21 mouse cellular contexts compared by ENCODE assay signal in the genomic region with DNA sequence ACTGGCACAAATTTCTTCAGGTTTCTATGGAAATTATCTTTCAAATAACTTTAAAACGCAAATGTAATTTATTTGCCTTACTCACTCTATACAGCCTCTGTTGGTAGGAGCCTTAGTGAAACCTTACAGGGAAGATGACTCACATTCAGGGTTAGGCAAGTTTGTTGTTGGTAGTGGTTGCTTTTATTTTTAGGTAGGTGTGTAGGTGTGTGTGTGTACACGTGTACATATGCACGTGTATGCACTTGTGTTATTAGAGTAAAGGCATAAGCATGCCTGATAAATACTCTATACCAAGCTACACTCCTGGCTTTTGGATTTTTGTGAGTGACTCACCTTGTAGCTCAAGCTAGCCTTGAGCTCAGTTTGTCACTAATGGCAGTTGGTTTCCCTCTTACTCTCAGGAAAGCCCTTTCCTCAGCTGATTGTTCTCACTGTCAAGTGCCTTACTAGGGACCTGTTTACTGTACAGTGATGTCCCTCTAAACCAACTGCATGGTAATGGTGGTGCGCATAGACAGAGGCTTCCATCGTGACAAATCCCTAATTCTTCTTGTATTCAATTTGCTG. TPM values are rescaled to one million over a fixed set of nuclear protein-coding genes. Genes with fewer than 3 reads are reported as not detected.
DNase-seq lines count a peak whose midpoint lies in the region; TF ChIP-seq lines count a peak whose summit lies in the region.
"Had no signal": no experiment of that assay in that cellular context is flagged by ENCODE, and none has a peak within 500 bp of the region (broad histone marks: within the 10 kb centered on the region; RNA-seq: fewer than 3 reads in every experiment).

No protein-coding gene starts in this region.

- 0 out of 2 replicates have a peak overlapping the region, but pooled peaks have one; percentile 21 for H3K4me2 ChIP-seq in CH12.LX (ENCODE audit: insufficient read depth, low read depth, poor library complexity, severe bottlenecking)
- H3K4me2 ChIP-seq: embryonic facial prominence, embryonic 15.5 days; hindbrain, embryonic 13.5 days; intestine, embryonic 15.5 days had no signal

- H3K27me3 ChIP-seq in CH12.LX (replicated peaks) = no peaks in the 10 kb centered on the region
- H3K27me3 ChIP-seq: embryonic facial prominence, embryonic 15.5 days; hindbrain, embryonic 13.5 days; intestine, embryonic 15.5 days had no signal

- in situ Hi-C loops in CH12.LX (cut with MboI; ENCODE audit: low pct_ligation_motif_present, low pct_unique_long_range_greater_than_20kb, low sequenced_read_pairs) = no loop called here

- H3K79me2 ChIP-seq in CH12.LX (replicated peaks; ENCODE audit: control insufficient read depth, extremely low read depth, insufficient read depth, poor library complexity, severe bottlenecking) = 0 out of 2 replicates have a peak, but pooled peaks cover 3% of the 10 kb centered on the region

- H3K9ac ChIP-seq in CH12.LX (ENCODE audit: insufficient read depth, low read depth) = no peak overlapping the region
- H3K9ac ChIP-seq: embryonic facial prominence, embryonic 15.5 days; hindbrain, embryonic 13.5 days; intestine, embryonic 15.5 days had no signal

- 0 out of 2 replicates have a peak, but pooled peaks have one; percentile 17 for TF ChIP-seq EP300 in CH12.LX (IDR thresholded peaks at IDR 0.05; ENCODE audit: low read length)

- no peak for TF ChIP-seq POLR2A in CH12.LX (IDR thresholded peaks at IDR 0.05; ENCODE audit: low read depth, low read length)

- no peaks in the 10 kb centered on the region for H3K9me3 ChIP-seq in CH12.LX (replicated peaks; ENCODE audit: low read length)
- H3K9me3 ChIP-seq: embryonic facial prominence, embryonic 15.5 days; forebrain, embryonic 10.5 days; heart, embryonic 10.5 days; hindbrain, embryonic 13.5 days; intestine, embryonic 15.5 days had no signal

- no peak for TF ChIP-seq CTCF in CH12.LX (conservative IDR thresholded peaks at IDR 0.05 in 1 of 2, IDR thresholded peaks at IDR 0.05 in 1 of 2; ENCODE audit: low read depth in 2 of 2, low read length in 2 of 2)

- H3K27ac ChIP-seq in CH12.LX (ENCODE audit: insufficient read depth, low read depth) = peak overlapping the region; percentile 74
- H3K27ac ChIP-seq: embryonic facial prominence, embryonic 15.5 days; forebrain, embryonic 10.5 days; gastrocnemius, adult 2 months; heart, embryonic 10.5 days; hindbrain, embryonic 13.5 days; hindbrain, postnatal 0 days; intestine, embryonic 15.5 days had no signal

- H3K36me3 ChIP-seq in CH12.LX (replicated peaks in 1 of 2; ENCODE audit: control insufficient read depth in 1 of 2, insufficient read depth in 1 of 2, low read length in 1 of 2) = peaks cover 0 to 3% of the 10 kb centered on the region in 2 experiments
- H3K36me3 ChIP-seq: embryonic facial prominence, embryonic 15.5 days; forebrain, embryonic 10.5 days; heart, embryonic 10.5 days; intestine, embryonic 15.5 days had no signal

- DNase-seq in adrenal gland, adult 2 months = peak; percentile 36
- DNase-seq in adrenal gland, postnatal 36 days = no peak
- peak; percentile 12 for DNase-seq in 3T3-L1 (ENCODE audit: low read depth, low spot score)
- DNase-seq in CH12.LX (ENCODE audit: extremely low read depth) = no peak
- DNase-seq in induced T-regulatory cell, adult 2 months (ENCODE audit: low read depth) = peak; percentile 53
- no peak for DNase-seq in spleen, postnatal 10 days (ENCODE audit: low spot score in 2 of 2)
- no peak for DNase-seq in lung, postnatal 25 days (ENCODE audit: low spot score)
- no peak for DNase-seq in heart, adult 11 months
- DNase-seq: adrenal gland, postnatal 14 days; cerebellum, postnatal 10 days; embryo, embryonic 11 days; gastrocnemius, adult 2 months; gastrocnemius, postnatal 36 days; heart, postnatal 10 days had no signal

- no peak for TF ChIP-seq RAD21 in CH12.LX (IDR thresholded peaks at IDR 0.05; ENCODE audit: low read depth, low read length)

- peaks cover 17 to 72% of the 10 kb centered on the region in 2 experiments for H3K4me1 ChIP-seq in CH12.LX (ENCODE audit: control insufficient read depth in 1 of 2, insufficient read depth in 2 of 2)
- H3K4me1 ChIP-seq: embryonic facial prominence, embryonic 15.5 days had no signal

- dilution Hi-C loops in CH12.LX (cut with MboI; ENCODE audit: extremely low pct_ligation_motif_present, extremely low pct_unique_long_range_greater_than_20kb, low sequenced_read_pairs) = no loop called here

- H3K4me3 ChIP-seq in CH12.LX (replicated peaks in 1 of 3; ENCODE audit: low read depth in 2 of 3, low read length in 2 of 3, poor library complexity in 1 of 3) = no peak overlapping the region
- H3K4me3 ChIP-seq: embryonic facial prominence, embryonic 15.5 days; erythroblast, embryonic 14.5 days; forebrain, embryonic 10.5 days; gastrocnemius, adult 2 months; heart, embryonic 10.5 days; hindbrain, embryonic 13.5 days; intestine, embryonic 15.5 days had no signal

TF ChIP-seq in CH12.LX, 34 proteins besides CTCF, POLR2A, EP300 and RAD21:
- TF ChIP-seq ZMIZ1 (IDR thresholded peaks at IDR 0.05; ENCODE audit: low read depth, low read length) = no peak
- no peak for TF ChIP-seq MAFK (IDR thresholded peaks at IDR 0.05; ENCODE audit: insufficient replicate concordance, low read length)
- TF ChIP-seq JUN (IDR thresholded peaks at IDR 0.05; ENCODE audit: insufficient read depth, low read depth, low read length) = no peak
- TF ChIP-seq HCFC1 (IDR thresholded peaks at IDR 0.05; ENCODE audit: low read depth, low read length) = no peak
- no peak for TF ChIP-seq PAX5 (IDR thresholded peaks at IDR 0.05; ENCODE audit: low read length)
- TF ChIP-seq USF1 (IDR thresholded peaks at IDR 0.05; ENCODE audit: low read depth, low read length) = no peak
- peak; percentile 81 for TF ChIP-seq MAX (IDR thresholded peaks at IDR 0.05; ENCODE audit: low read length)
- no peak for TF ChIP-seq TBP (conservative IDR thresholded peaks at IDR 0.05; ENCODE audit: low read depth, low read length)
- no peak for TF ChIP-seq SMC3 (IDR thresholded peaks at IDR 0.05; ENCODE audit: low read depth, low read length)
- TF ChIP-seq MEF2A (IDR thresholded peaks at IDR 0.05; ENCODE audit: borderline replicate concordance, low read depth, low read length) = no peak
- TF ChIP-seq RCOR1 (conservative IDR thresholded peaks at IDR 0.05; ENCODE audit: low read depth, low read length) = 0 out of 2 replicates have a peak, but pooled peaks have one; percentile 32
- no peak for TF ChIP-seq GABPA (IDR thresholded peaks at IDR 0.05; ENCODE audit: insufficient replicate concordance, low read depth, low read length)
- no peak for TF ChIP-seq ELF1 (IDR thresholded peaks at IDR 0.05; ENCODE audit: low read depth, low read length)
- TF ChIP-seq E2F4 (IDR thresholded peaks at IDR 0.05; ENCODE audit: insufficient replicate concordance, low read depth, low read length) = no peak
- TF ChIP-seq CHD1 (IDR thresholded peaks at IDR 0.05; ENCODE audit: low read depth, low read length) = no peak
- peak; percentile 12; the same call in 1 of the 2 replicates for TF ChIP-seq ETS1 (conservative IDR thresholded peaks at IDR 0.05; ENCODE audit: low read depth, low read length)
- no peak for TF ChIP-seq ZNF384 (IDR thresholded peaks at IDR 0.05; ENCODE audit: low read depth, low read length)
- TF ChIP-seq IRF4 (IDR thresholded peaks at IDR 0.05; ENCODE audit: low read depth, low read length) = no peak
- no peak for TF ChIP-seq KAT2A (IDR thresholded peaks at IDR 0.05; ENCODE audit: insufficient replicate concordance, low read length)
- TF ChIP-seq TCF12 (IDR thresholded peaks at IDR 0.05; ENCODE audit: low read depth, low read length) = no peak
- no peak for TF ChIP-seq NRF1 (IDR thresholded peaks at IDR 0.05; ENCODE audit: low read depth, low read length)
- no peak for TF ChIP-seq MAZ (IDR thresholded peaks at IDR 0.05; ENCODE audit: low read depth, low read length)
- TF ChIP-seq ZKSCAN1 (IDR thresholded peaks at IDR 0.05; ENCODE audit: borderline replicate concordance, low read depth, low read length) = no peak
- no peak for TF ChIP-seq USF2 (conservative IDR thresholded peaks at IDR 0.05; ENCODE audit: low read depth, low read length)
- no peak for TF ChIP-seq UBTF (IDR thresholded peaks at IDR 0.05; ENCODE audit: low read depth, low read length)
- TF ChIP-seq CHD2 (IDR thresholded peaks at IDR 0.05; ENCODE audit: low read length) = no peak
- TF ChIP-seq BHLHE40 (IDR thresholded peaks at IDR 0.05; ENCODE audit: low read depth, low read length) = peak; percentile 88
- TF ChIP-seq JUND (conservative IDR thresholded peaks at IDR 0.05; ENCODE audit: low read depth, low read length) = no peak
- TF ChIP-seq POLR2AphosphoS2 (IDR thresholded peaks at IDR 0.05; ENCODE audit: low read depth, low read length) = no peak
- TF ChIP-seq SIN3A (IDR thresholded peaks at IDR 0.05; ENCODE audit: low read length) = no peak
- peak; percentile 48; the same call in 1 of the 2 replicates for TF ChIP-seq MXI1 (IDR thresholded peaks at IDR 0.05; ENCODE audit: low read depth, low read length)
- no peak for TF ChIP-seq ZC3H11A (IDR thresholded peaks at IDR 0.05; ENCODE audit: low read depth, low read length)
- TF ChIP-seq NELFE (IDR thresholded peaks at IDR 0.05; ENCODE audit: low read depth, low read length) = no peak
- TF ChIP-seq MYC (IDR thresholded peaks at IDR 0.05; ENCODE audit: low read depth, low read length) = peak; percentile 66; the same call in 1 of the 2 replicates

RNA-seq across cellular contexts. Expression of a gene that starts 15.0 kb away (rescaled TPM):
- 10 to 100 TPM; 20.9 to 21.4 TPM for total RNA-seq in adrenal gland, adult 2 months (2021)
- polyA plus RNA-seq in adrenal gland, adult 2 months (2012; rRNA removed) = 4.3 TPM in 2 replicates
- total RNA-seq in adrenal gland, postnatal 36 days (2021) = 10 to 100 TPM; 22.5 to 39.3 TPM
- total RNA-seq in CH12.LX (2012; rRNA removed) (13.6 and 14.8 TPM in 2 replicates), CH12.LX (2014; rRNA removed) (10.0 and 13.0 TPM in 2 replicates)
- 9.2 and 10.5 TPM in 2 replicates for polyA plus RNA-seq in CH12.LX (2012; ENCODE audit: insufficient read length, low read depth)

RNA-seq across cellular contexts. Expression of a gene that starts 42.2 kb away (rescaled TPM):
- total RNA-seq in adrenal gland, adult 2 months (2021) = 10 to 100 TPM; 62.0 to 95.2 TPM
- polyA plus RNA-seq in adrenal gland, adult 2 months (2012; rRNA removed) = 37.3 and 50.8 TPM in 2 replicates
- 10 to 100 TPM; 70.4 to 76.9 TPM for total RNA-seq in adrenal gland, postnatal 36 days (2021)
- total RNA-seq in CH12.LX (2012; rRNA removed) = 14.5 and 17.1 TPM in 2 replicates
- total RNA-seq in CH12.LX (2014; rRNA removed) = 31.9 and 32.3 TPM in 2 replicates
- polyA plus RNA-seq in CH12.LX (2012; ENCODE audit: insufficient read length, low read depth) = 20.6 and 32.1 TPM in 2 replicates

Comparison
In these comparisons a context has a peak if more than half of its experiments do, and no peak if none do; other contexts are left out.
1. DNase-seq: peak in adrenal gland, adult 2 months (single experiment), 3T3-L1 (single experiment) and induced T-regulatory cell, adult 2 months (single experiment); none in adrenal gland, postnatal 36 days (0 of 2), CH12.LX (single experiment), spleen, postnatal 10 days (0 of 2), lung, postnatal 25 days (single experiment) and heart, adult 11 months (single experiment).